Mouse (Mus musculus): ENCODE results near the gene Camsap1.

The Camsap1 gene

GRCm38 (mm10) chr2:25983159-25983907 lies at the start of gene Camsap1:
Gene Camsap1 (minus strand): TSS chr2:25983282.
- peak; percentile 100 for DNase-seq (ENCODE audit: inconsistent age in 2 of 2, low spot score in 1 of 2)

GRCm38 (mm10) chr2:26030288-26030687 lies 47.2 kb upstream of the Camsap1 start:
- no peak for DNase-seq (ENCODE audit: inconsistent age in 2 of 2, low spot score in 1 of 2)

- DNase-seq (ENCODE audit: inconsistent age in 2 of 2, low spot score in 1 of 2): peak; percentile 30 to 72
Observed at GRCm38 (mm10) chr2:26024138-26025075, 41.3 kb upstream of the Camsap1 start.

- DNase-seq (ENCODE audit: inconsistent age in 2 of 2, low spot score in 1 of 2): no peak
Observed at GRCm38 (mm10) chr2:26022626-26023025, 39.5 kb upstream of the Camsap1 start.

GRCm38 (mm10) chr2:26022258-26022565 lies 39.1 kb upstream of the Camsap1 start:
- no peak for DNase-seq (ENCODE audit: inconsistent age in 2 of 2, low spot score in 1 of 2)

GRCm38 (mm10) chr2:26021561-26022257 lies 38.6 kb upstream of the Camsap1 start, which contains the start of gene Ubac1:
Gene Ubac1 (minus strand): TSS chr2:26021747.
- DNase-seq (ENCODE audit: inconsistent age in 2 of 2, low spot score in 1 of 2): peak; percentile 96 to 97

GRCm38 (mm10) chr2:26020714-26021560 lies 37.9 kb upstream of the Camsap1 start:
- peak in 1 of 2 experiments; percentile 69 for DNase-seq (ENCODE audit: inconsistent age in 2 of 2, low spot score in 1 of 2)

GRCm38 (mm10) chr2:26019923-26020322 lies 36.8 kb upstream of the Camsap1 start:
- DNase-seq (ENCODE audit: inconsistent age in 2 of 2, low spot score in 1 of 2): no peak

- no peak for DNase-seq (ENCODE audit: inconsistent age in 2 of 2, low spot score in 1 of 2)
Observed at GRCm38 (mm10) chr2:26017326-26017725, 34.2 kb upstream of the Camsap1 start.

- no peak for DNase-seq (ENCODE audit: inconsistent age in 2 of 2, low spot score in 1 of 2)
Observed at GRCm38 (mm10) chr2:26013674-26014073, 30.6 kb upstream of the Camsap1 start.

- no peak for DNase-seq (ENCODE audit: inconsistent age in 2 of 2, low spot score in 1 of 2)
Observed at GRCm38 (mm10) chr2:26011420-26011819, 28.3 kb upstream of the Camsap1 start.

- DNase-seq (ENCODE audit: inconsistent age in 2 of 2, low spot score in 1 of 2): no peak
Observed at GRCm38 (mm10) chr2:26002001-26002400, 18.9 kb upstream of the Camsap1 start.

- DNase-seq (ENCODE audit: inconsistent age in 2 of 2, low spot score in 1 of 2): peak; percentile 39 to 72
Observed at GRCm38 (mm10) chr2:26001136-26001535, 18.1 kb upstream of the Camsap1 start.

- DNase-seq (ENCODE audit: inconsistent age in 2 of 2, low spot score in 1 of 2): peak; percentile 34 to 79
Observed at GRCm38 (mm10) chr2:25997716-25998115, 14.6 kb upstream of the Camsap1 start.

GRCm38 (mm10) chr2:25994791-25995190 lies 11.7 kb upstream of the Camsap1 start:
- no peak for DNase-seq (ENCODE audit: inconsistent age in 2 of 2, low spot score in 1 of 2)

- DNase-seq (ENCODE audit: inconsistent age in 2 of 2, low spot score in 1 of 2): no peak
Observed at GRCm38 (mm10) chr2:25992285-25992684, 9.2 kb upstream of the Camsap1 start.

GRCm38 (mm10) chr2:25989651-25990050 lies 6.6 kb upstream of the Camsap1 start:
- no peak for DNase-seq (ENCODE audit: inconsistent age in 2 of 2, low spot score in 1 of 2)

- DNase-seq (ENCODE audit: inconsistent age in 2 of 2, low spot score in 1 of 2): no peak
Observed at GRCm38 (mm10) chr2:25987817-25988216, 4.7 kb upstream of the Camsap1 start.

GRCm38 (mm10) chr2:25986601-25987000 lies 3.5 kb upstream of the Camsap1 start:
- peak; percentile 66 to 69 for DNase-seq (ENCODE audit: inconsistent age in 2 of 2, low spot score in 1 of 2)

GRCm38 (mm10) chr2:25982426-25983091 lies 523 bp downstream of the Camsap1 start:
- DNase-seq (ENCODE audit: inconsistent age in 2 of 2, low spot score in 1 of 2): no peak

Measured in adrenal gland, adult (tissue).